Mouse (Mus musculus) midbrain, embryonic 16.5 days (tissue): ENCODE results near the gene Matn3. TPM values are rescaled to one million over a fixed set of nuclear protein-coding genes. Genes with fewer than 3 reads are reported as not detected.

Source experiments
- ATAC-seq: fragments of 200-750 bp; cut with Nextera tagmentation; 2 replicates; pipeline ENCODE4 v1.8.0; 2017; ENCODE audit warnings: moderate TSS enrichment
- H3K27ac ChIP-seq: fragments of 300-500 bp; sonication (generic); 2 replicates; pipeline ENCODE4 v1.5.1; 2014; ENCODE audit warnings: mild to moderate bottlenecking, low read length, mixed read lengths
- H3K27me3 ChIP-seq: fragments of 300-500 bp; sonication (generic); 2 replicates; pipeline ENCODE4 v1.6.1; 2014; ENCODE audit warnings: low read depth, low read length, mixed read lengths; ENCODE audit not compliant: control insufficient read depth, insufficient read depth
- H3K36me3 ChIP-seq: fragments of 300-500 bp; sonication (generic); 2 replicates; pipeline ENCODE4 v1.6.1; 2014; ENCODE audit warnings: mild to moderate bottlenecking, low read length, moderate library complexity, mixed read lengths; ENCODE audit not compliant: control insufficient read depth, insufficient read depth
- H3K4me1 ChIP-seq: fragments of 300-500 bp; sonication (generic); 2 replicates; pipeline ENCODE4 v1.6.1; 2014; ENCODE audit warnings: mild to moderate bottlenecking, low read length, mixed read lengths; ENCODE audit not compliant: control insufficient read depth, insufficient read depth
- H3K4me2 ChIP-seq: fragments of 300-500 bp; sonication (generic); 2 replicates; pipeline ENCODE4 v1.6.1; 2014; ENCODE audit warnings: mild to moderate bottlenecking, low read length, mixed read lengths
- H3K4me3 ChIP-seq: fragments of 300-500 bp; sonication (generic); 2 replicates; pipeline ENCODE4 v1.5.1; 2014; ENCODE audit warnings: low read depth, mild to moderate bottlenecking, low read length, moderate library complexity, mixed read lengths
- H3K9ac ChIP-seq: fragments of 300-500 bp; sonication (generic); 2 replicates; pipeline ENCODE4 v1.6.1; 2014; ENCODE audit warnings: low read depth, low read length, mixed read lengths
- H3K9me3 ChIP-seq: fragments of 300-500 bp; sonication (generic); replicated peaks from 2 replicates; pipeline ENCODE4 v1.6.1; 2014; ENCODE audit warnings: mild to moderate bottlenecking, low read length, mixed read lengths; ENCODE audit not compliant: control insufficient read depth, poor library complexity, severe bottlenecking
- WGBS: fragments of 180-500 bp; shearing (Covaris S2); extraction: QIAGEN DNeasy Blood & Tissue Kit; methylation state at CpG from one replicate; pipeline ENCODE4 v1.1.7; 2014; 5-methylcytosine and 5-hydroxymethylcytosine counted together
- polyA plus RNA-seq: library from polyadenylated mRNA; unstranded; fragments of >200 nt; fragmentation: Nextera tagmentation; extraction: Ambion mirVana; gene quantifications from 2 replicates; pipeline ENCODE4 v1.2.1, GENCODE M21; 2015

The Matn3 gene
- polyA plus RNA-seq, 1 experiment from 2014 or later, result 0.15 TPM

DNA sequence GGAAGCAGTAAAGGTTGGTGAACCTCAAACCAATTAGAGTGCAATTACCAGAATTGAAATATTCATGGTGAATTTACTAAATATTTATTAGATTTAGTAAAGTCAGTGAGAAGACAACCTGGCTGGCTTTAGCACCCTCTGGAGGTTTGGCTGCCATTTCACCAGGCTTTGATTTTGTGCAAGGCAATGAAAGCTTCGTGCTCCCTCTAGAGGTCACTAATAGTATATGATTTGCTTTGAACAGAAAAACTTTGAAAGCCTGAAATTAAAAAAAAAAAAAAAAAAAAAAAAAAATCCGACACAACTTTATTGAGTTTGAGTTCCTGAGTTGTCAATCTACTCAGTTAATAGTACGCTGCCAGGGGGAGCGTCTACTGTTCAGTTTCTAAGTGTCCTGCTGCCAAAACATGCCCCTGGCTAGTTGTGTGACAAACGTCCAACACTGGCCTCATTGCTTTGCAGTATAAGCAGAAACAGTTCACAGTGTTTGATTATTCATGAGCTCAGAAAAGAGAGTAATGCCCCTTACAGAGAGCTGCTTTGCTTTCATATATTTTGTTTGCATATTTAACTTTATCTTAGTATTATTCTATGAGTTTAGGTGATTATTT is 54.4 kb downstream of the Matn3 start:
- peaks cover 4% of the 10 kb centered on the region; the same call in 1 of the 2 replicates for H3K36me3 ChIP-seq
- ATAC-seq, result peak; percentile 77
- no peaks in the 10 kb centered on the region for H3K27me3 ChIP-seq
- H3K27ac ChIP-seq, result no peak overlapping the region
- H3K4me2 ChIP-seq, result no peak overlapping the region
- no peaks in the 10 kb centered on the region for H3K9me3 ChIP-seq
- no peaks in the 10 kb centered on the region for H3K4me1 ChIP-seq
- whole genome bisulfite sequencing, result 12% methylated on average over 5 of the region's 5 CpGs
- no peak overlapping the region for H3K9ac ChIP-seq
- H3K4me3 ChIP-seq, result no peak overlapping the region

DNA sequence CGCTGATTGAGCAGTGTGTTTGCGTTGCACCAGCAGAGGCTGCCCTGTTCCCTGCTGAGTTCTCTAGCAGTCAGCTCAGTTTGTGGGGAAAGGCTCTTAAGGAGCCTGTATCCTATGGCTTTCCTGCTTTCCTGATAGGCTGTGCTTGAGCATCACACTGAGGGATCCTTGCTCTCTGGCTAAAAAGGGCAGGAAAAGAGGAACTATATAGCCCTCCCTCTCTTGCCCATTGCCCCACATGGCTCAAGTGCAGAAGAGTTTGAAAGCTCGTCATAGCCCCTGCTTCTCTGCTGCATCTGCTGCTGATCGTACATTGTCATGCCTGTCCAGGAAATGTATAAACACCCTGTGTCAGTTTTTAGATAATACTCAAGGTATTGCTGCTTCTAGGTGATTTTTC is 59.4 kb downstream of the Matn3 start:
- Histone ChIP-seq H3K4me2 (no peak overlapping the region), H3K9ac (no peak overlapping the region), H3K9me3 (no peaks in the 10 kb centered on the region), H3K27ac (no peak overlapping the region), H3K36me3 (peaks cover 4% of the 10 kb centered on the region; the same call in 1 of the 2 replicates), H3K27me3 (no peaks in the 10 kb centered on the region), H3K4me3 (no peak overlapping the region), H3K4me1 (no peaks in the 10 kb centered on the region)
- no peak for ATAC-seq
- 74% methylated on average over 4 of the region's 4 CpGs for WGBS

DNA sequence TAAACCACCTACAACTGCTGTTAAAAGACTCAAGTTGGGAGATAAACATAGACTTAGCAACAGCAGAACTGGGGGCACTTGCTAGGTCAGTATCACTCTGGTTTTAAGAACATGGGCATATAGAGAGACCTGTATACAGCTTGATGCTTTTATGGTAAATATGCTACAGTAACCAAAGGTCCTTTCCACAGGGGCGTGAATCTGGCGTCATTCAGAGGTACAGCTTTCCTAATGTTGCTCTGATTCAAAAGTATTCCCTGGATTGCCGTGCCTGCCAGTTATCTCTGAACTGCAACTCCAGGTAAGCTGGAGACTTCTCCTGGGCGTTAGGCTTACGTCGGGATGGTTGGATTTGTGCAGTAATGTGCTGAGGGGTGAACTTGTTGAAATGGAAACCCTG is 60.1 kb downstream of the Matn3 start:
- WGBS, result 93% methylated on average over 6 of the region's 6 CpGs
- Histone ChIP-seq H3K9ac (no peak overlapping the region), H3K36me3 (peaks cover 4% of the 10 kb centered on the region; the same call in 1 of the 2 replicates), H3K4me3 (no peak overlapping the region), H3K4me1 (no peaks in the 10 kb centered on the region), H3K27ac (no peak overlapping the region), H3K4me2 (no peak overlapping the region), H3K9me3 (no peaks in the 10 kb centered on the region), H3K27me3 (no peaks in the 10 kb centered on the region)
- ATAC-seq, result no peak

DNA sequence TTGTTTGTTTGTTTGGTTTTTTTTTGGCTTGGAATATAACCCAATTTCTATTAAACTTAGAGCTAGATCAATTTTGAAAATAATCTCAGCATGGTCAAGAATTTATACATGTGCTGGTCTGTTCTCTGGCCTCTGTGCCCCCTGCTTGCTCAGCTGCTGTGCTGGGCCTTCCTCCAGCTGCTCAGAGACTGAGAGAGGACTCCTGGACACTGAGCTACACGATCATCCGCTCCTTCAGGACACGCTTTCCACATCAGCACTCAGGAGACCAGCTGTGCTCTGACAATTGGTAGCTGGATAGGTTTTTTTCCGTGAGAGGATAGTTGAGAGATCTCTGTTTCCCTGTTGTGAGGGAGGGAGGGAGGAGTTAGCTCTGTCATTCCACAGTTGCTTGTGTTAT is 62.6 kb downstream of the Matn3 start:
- H3K9me3 ChIP-seq, result no peaks in the 10 kb centered on the region
- no peak overlapping the region for H3K9ac ChIP-seq
- H3K27ac ChIP-seq, result no peak overlapping the region
- 70% methylated on average over 4 of the region's 4 CpGs for WGBS
- no peaks in the 10 kb centered on the region for H3K4me1 ChIP-seq
- peaks cover 4% of the 10 kb centered on the region; the same call in 1 of the 2 replicates for H3K36me3 ChIP-seq
- no peak overlapping the region for H3K4me2 ChIP-seq
- H3K27me3 ChIP-seq, result no peaks in the 10 kb centered on the region
- no peak for ATAC-seq
- H3K4me3 ChIP-seq, result no peak overlapping the region

DNA sequence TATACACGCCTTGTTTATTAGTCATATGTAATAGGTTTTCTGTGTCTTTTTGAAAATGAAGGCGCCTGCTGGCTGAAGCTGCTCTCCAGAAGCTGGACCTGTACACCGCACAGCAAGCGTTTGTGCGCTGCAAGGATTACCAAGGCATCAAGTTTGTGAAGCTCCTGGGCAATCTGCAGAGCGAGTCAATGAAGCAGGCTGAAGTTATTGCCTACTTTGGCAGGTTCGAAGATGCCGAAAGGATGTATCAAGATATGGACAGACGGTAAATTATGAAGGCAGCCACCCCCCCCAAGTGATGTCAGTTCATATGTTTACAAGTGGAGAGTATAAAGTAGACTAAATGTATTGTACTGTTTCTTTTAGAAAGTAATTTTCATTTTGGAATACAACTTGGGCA is 68.6 kb downstream of the Matn3 start:
- H3K27me3 ChIP-seq, result no peaks in the 10 kb centered on the region
- no peak overlapping the region for H3K4me3 ChIP-seq
- no peaks in the 10 kb centered on the region for H3K4me1 ChIP-seq
- no peak overlapping the region for H3K4me2 ChIP-seq
- no peak overlapping the region for H3K9ac ChIP-seq
- no peak for ATAC-seq
- 94% methylated on average over 9 of the region's 9 CpGs for WGBS
- no peaks in the 10 kb centered on the region for H3K9me3 ChIP-seq
- H3K27ac ChIP-seq, result no peak overlapping the region
- no peaks in the 10 kb centered on the region; the same call in 1 of the 2 replicates for H3K36me3 ChIP-seq

DNA sequence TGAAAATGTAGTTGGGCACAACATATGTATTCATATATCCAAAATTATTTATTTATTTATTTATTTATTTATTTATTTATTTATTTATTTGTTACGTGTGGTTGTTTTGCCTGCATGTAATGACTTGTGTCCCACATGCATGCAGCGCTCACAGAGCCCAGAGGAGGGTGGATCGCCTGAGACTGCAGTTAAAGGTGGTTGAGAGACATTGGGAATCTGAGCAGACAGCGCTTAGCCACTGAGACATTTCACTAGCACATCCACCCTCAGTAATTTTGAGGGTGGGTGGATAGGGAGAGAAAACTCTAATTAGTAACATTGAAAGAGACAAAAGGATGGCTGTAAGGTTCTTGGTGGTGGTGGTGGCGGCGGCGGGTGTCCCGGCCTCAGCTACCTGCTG is 72.7 kb downstream of the Matn3 start:
- 93% methylated on average over 8 of the region's 8 CpGs for WGBS
- H3K27ac ChIP-seq, result no peak overlapping the region
- no peaks in the 10 kb centered on the region for H3K4me1 ChIP-seq

DNA sequence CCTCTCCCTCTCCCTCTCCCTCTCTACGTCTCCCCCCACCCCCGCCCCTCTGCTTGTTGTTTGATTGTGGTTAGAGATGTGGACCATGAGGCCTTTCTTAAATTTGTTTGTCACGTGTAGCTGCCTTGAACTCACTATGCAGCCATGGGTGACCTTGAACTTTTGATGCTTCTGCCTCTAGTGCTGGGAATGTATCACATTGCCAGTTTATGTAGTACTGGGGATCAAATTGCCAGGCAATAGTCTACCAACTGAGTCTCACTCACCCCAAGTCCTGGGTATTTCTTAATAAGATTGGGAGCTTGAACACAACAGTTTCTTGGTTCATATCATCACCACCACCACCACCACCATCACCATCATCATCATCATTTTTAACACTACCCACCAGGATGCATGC is 73.3 kb downstream of the Matn3 start:
- no peak overlapping the region for H3K9ac ChIP-seq
- H3K27me3 ChIP-seq, result no peaks in the 10 kb centered on the region
- no peaks in the 10 kb centered on the region for H3K9me3 ChIP-seq
- no peak overlapping the region for H3K4me2 ChIP-seq
- H3K36me3 ChIP-seq, result peaks cover 3% of the 10 kb centered on the region
- WGBS, result 62% methylated on average over 3 of the region's 3 CpGs
- H3K27ac ChIP-seq, result no peak overlapping the region
- H3K4me3 ChIP-seq, result no peak overlapping the region
- no peak for ATAC-seq
- no peaks in the 10 kb centered on the region for H3K4me1 ChIP-seq

More for the DNA sequence above, 72.7 kb downstream of the Matn3 start:
- ATAC-seq, result no peak
- Histone ChIP-seq H3K9ac (no peak overlapping the region), H3K9me3 (no peaks in the 10 kb centered on the region), H3K4me3 (no peak overlapping the region), H3K27me3 (no peaks in the 10 kb centered on the region), H3K36me3 (peaks cover 3% of the 10 kb centered on the region), H3K4me2 (no peak overlapping the region)

Other genes starting within 250 kb of the Matn3 start
- gene Sdc1, start 176.6 kb upstream of the Matn3 start, polyA plus RNA-seq, result 16.7 and 19.0 TPM in 2 replicates
- 190 and 201 TPM in 2 replicates for gene Laptm4a, start 26.3 kb upstream of the Matn3 start, polyA plus RNA-seq
- 25.4 and 25.5 TPM in 2 replicates for gene Wdr35, start 26.0 kb downstream of the Matn3 start, polyA plus RNA-seq
- gene Ttc32, start 82.1 kb downstream of the Matn3 start, polyA plus RNA-seq, result 6.0 and 7.0 TPM in 2 replicates